8 mouse cellular contexts compared by ENCODE assay signal in the genomic region with DNA sequence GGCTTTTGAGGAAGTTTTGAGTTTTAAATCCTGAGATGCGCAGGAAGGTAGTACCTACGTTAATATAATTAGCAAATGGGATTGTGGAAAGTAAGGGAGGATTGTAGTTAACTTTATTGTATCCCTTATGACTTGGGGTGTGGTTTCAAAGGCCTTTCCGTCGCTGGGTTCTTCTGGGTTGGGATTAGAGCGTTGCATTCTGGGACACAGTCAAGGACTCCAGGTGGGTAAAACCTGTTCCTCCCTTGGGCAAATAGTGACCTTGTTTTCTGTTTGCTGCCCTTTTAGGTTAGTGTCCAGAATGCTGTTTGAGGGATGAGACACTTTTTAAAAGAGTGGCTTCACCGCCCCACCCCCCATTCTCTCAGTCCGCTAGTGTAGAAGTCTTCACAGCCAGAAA. TPM values are rescaled to one million over a fixed set of nuclear protein-coding genes. Genes with fewer than 3 reads are reported as not detected.
DNase-seq lines count a peak whose midpoint lies in the region; ATAC-seq lines count a peak whose summit lies in the region.

No protein-coding gene starts in this region.

- H3K4me2 ChIP-seq in embryonic facial prominence, embryonic 12.5 days (replicated peaks): peak overlapping the region; percentile 72
- peak overlapping the region; percentile 62 for H3K4me2 ChIP-seq in intestine, embryonic 16.5 days (ENCODE audit: low read depth, low read length)

- H3K27me3 ChIP-seq in embryonic facial prominence, embryonic 12.5 days: no peaks in the 10 kb centered on the region
- no peaks in the 10 kb centered on the region for H3K27me3 ChIP-seq in intestine, embryonic 16.5 days (replicated peaks; ENCODE audit: control insufficient read depth, insufficient read depth, low read length)

- H3K9ac ChIP-seq in embryonic facial prominence, embryonic 12.5 days: peak overlapping the region; percentile 87
- peak overlapping the region; percentile 88 for H3K9ac ChIP-seq in intestine, embryonic 16.5 days (ENCODE audit: low read depth, low read length)

- no peak for ATAC-seq in embryonic facial prominence, embryonic 12.5 days (ENCODE audit: insufficient number of reproducible peaks, insufficient read depth, low FRiP score, low TSS enrichment)
- ATAC-seq in intestine, embryonic 16.5 days: no peak
- ATAC-seq in megakaryocyte-erythroid progenitor cell, adult 5-6 weeks (replicated peaks; ENCODE audit: low FRiP score, low TSS enrichment, poor library complexity, severe bottlenecking): 0 out of 2 replicates have a peak, but pooled peaks have one; percentile 22
- no peak for ATAC-seq in frontal cortex, adult (ENCODE audit: low TSS enrichment)

- no peaks in the 10 kb centered on the region for H3K36me3 ChIP-seq in embryonic facial prominence, embryonic 12.5 days
- peaks cover 2% of the 10 kb centered on the region; the same call in 1 of the 2 replicates for H3K36me3 ChIP-seq in intestine, embryonic 16.5 days (ENCODE audit: control insufficient read depth, insufficient read depth, low read length)

- peak overlapping the region; percentile 89 for H3K4me3 ChIP-seq in embryonic facial prominence, embryonic 12.5 days
- H3K4me3 ChIP-seq in intestine, embryonic 16.5 days (ENCODE audit: low read length): peak overlapping the region; percentile 78

- H3K4me1 ChIP-seq in embryonic facial prominence, embryonic 12.5 days: peaks cover 23% of the 10 kb centered on the region
- peaks cover 20% of the 10 kb centered on the region for H3K4me1 ChIP-seq in intestine, embryonic 16.5 days (ENCODE audit: control insufficient read depth, insufficient read depth, low read length)

- DNase-seq in spleen, postnatal 10 days (ENCODE audit: low spot score in 2 of 2): peak; percentile 37 to 56
- DNase-seq in spleen, adult 12 weeks (ENCODE audit: low spot score): no peak
- no peak for DNase-seq in layer of hippocampus, adult 8-10 months (ENCODE audit: low spot score in 2 of 2)
- no peak for DNase-seq in ovary, adult 18-20 months (ENCODE audit: low spot score)

- under 1% methylated on average over 7 of the region's 7 CpGs for WGBS in embryonic facial prominence, embryonic 12.5 days
- under 1% methylated on average over 7 of the region's 7 CpGs for WGBS in intestine, embryonic 16.5 days

- no peaks in the 10 kb centered on the region for H3K9me3 ChIP-seq in embryonic facial prominence, embryonic 12.5 days
- no peaks in the 10 kb centered on the region for H3K9me3 ChIP-seq in intestine, embryonic 16.5 days (ENCODE audit: control insufficient read depth, low read length)

- H3K27ac ChIP-seq in embryonic facial prominence, embryonic 12.5 days: peak overlapping the region; percentile 75
- H3K27ac ChIP-seq in intestine, embryonic 16.5 days (ENCODE audit: low read length): peak overlapping the region; percentile 91

RNA-seq across cellular contexts. Expression of a gene that starts 0.8 kb away (rescaled TPM):
- polyA plus RNA-seq in embryonic facial prominence, embryonic 12.5 days (2016; fragmentation: Nextera tagmentation; extraction: Ambion mirVana): 283 and 304 TPM in 2 replicates
- 247 and 266 TPM in 2 replicates for polyA plus RNA-seq in intestine, embryonic 16.5 days (2015; fragmentation: Nextera tagmentation; extraction: Ambion mirVana)
- 342 and 430 TPM in 2 replicates for total RNA-seq in megakaryocyte-erythroid progenitor cell, adult 5-6 weeks (2014; fragmentation: Nextera tagmentation)
- 275 and 355 TPM in 2 replicates for total RNA-seq in megakaryocyte-erythroid progenitor cell, adult 5-6 weeks (2017)
- total RNA-seq in layer of hippocampus, adult 8-10 months (2022): 1 to 10 TPM; 2.0 to 3.3 (median 2.2) TPM

RNA-seq across cellular contexts. Expression of a gene that starts 5.6 kb away (rescaled TPM):
- 25.2 and 30.9 TPM in 2 replicates for polyA plus RNA-seq in embryonic facial prominence, embryonic 12.5 days (2016; fragmentation: Nextera tagmentation; extraction: Ambion mirVana)
- 23.7 and 28.9 TPM in 2 replicates for polyA plus RNA-seq in intestine, embryonic 16.5 days (2015; fragmentation: Nextera tagmentation; extraction: Ambion mirVana)
- 33.2 and 41.6 TPM in 2 replicates for total RNA-seq in megakaryocyte-erythroid progenitor cell, adult 5-6 weeks (2014; fragmentation: Nextera tagmentation)
- 29.6 and 31.8 TPM in 2 replicates for total RNA-seq in megakaryocyte-erythroid progenitor cell, adult 5-6 weeks (2017)
- 10 to 100 TPM; 18.9 to 21.5 (median 21.0) TPM for total RNA-seq in layer of hippocampus, adult 8-10 months (2022)

Comparison
In these comparisons a context has a peak if more than half of its experiments do, and no peak if none do; other contexts are left out.
1. DNase-seq: peak in spleen, postnatal 10 days (2 of 2); none in spleen, adult 12 weeks (single experiment), layer of hippocampus, adult 8-10 months (0 of 2) and ovary, adult 18-20 months (single experiment).
2. RNA of a gene that starts 0.8 kb away (total RNA-seq): 275 to 430 TPM in megakaryocyte-erythroid progenitor cell, adult 5-6 weeks; 2.0 to 3.3 TPM in layer of hippocampus, adult 8-10 months; every median in the first group is over 10 times any median in the second.